Mouse (Mus musculus) lung, postnatal 4 days (tissue): ENCODE results near the gene Mfap3l.
"Not testable (repeated sequence)": the region's sequence is repeated elsewhere in the genome, so short reads cannot be mapped to it uniquely, and the experiment has no call there.

Experiments used
- DNase-seq, 2 experiments: peaks; one replicate each; pipeline ENCODE4 v3.0.0; 2021

Mfap3l gene

DNA sequence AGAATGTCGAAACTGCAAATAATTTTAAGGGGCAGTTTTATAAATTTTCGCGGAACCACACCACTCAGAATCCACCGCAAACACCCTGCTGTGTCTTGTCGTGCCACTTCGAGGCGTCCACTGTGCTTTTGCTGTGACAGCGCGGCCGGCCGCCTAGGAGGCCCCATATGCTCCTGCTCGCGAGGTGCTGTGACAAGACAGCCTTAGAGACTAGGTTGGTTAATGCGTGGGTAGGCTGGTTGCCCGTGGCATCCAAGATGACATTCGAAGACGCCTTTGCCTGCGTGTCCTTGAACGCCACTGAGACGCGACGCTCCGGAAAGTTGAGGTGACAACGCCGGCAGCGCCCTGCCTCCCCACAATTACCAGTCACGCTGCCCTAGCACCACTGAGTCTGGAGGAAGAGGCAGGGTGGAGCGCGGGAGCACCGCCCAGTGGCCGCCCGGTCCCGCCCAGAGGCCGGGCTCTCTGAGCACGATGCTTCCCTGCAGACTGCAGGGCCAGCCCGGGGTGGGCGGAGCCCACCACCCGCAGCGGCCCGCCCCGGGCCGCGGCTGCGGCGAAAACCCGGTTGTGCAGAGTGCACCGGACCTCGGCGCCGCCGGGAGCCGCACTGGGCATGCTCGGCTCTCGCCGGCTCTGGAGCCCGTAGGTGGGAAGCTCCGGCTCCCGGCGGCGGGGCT is at the start of gene Mfap3l:
Gene Mfap3l, plus strand, starts transcription at position 578 of the 683 bp plus-strand sequence.
- DNase-seq = peak; percentile 92 to 95

- DNase-seq = no peak
Observed at GRCm38 (mm10) chr8:60583369-60583768, 49.3 kb upstream of the Mfap3l start.

DNA sequence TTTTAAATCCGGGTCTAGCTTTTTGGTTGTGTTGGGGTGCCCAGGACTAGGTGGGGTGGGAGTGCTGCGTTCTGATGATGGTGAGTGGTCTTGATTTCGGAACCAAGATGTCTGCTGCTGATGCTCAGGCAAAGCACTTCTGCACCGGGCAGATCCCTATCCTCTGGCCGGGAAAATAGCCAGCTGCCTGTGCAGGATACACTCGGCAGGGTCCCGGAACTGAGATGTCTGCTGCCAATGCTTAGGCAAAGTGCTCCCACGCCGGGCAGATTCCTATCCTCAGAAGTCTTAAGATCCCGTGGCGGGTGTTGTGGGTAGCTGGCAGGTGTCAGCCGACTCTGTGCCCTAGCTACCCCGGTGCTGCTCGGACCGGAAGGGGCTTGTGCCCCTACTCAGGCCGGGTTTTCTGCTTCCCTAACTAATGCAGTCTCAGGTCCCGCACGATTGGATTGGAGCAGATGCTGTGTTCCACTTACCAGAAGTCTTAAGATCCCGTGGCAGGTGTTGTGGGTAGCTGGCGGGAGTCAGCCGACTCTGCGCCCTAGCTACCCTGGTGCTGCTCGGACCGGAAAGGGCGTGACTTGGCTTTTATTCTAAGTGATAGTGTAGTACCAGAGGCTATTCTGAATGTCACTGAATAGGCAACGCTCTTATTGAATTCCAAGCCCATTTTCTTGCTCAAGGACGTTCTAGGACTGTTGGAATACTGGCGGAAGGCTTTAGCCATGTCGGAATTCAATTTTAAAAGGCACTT is 41.1 kb upstream of the Mfap3l start:
- not testable (repeated sequence) for DNase-seq

DNA sequence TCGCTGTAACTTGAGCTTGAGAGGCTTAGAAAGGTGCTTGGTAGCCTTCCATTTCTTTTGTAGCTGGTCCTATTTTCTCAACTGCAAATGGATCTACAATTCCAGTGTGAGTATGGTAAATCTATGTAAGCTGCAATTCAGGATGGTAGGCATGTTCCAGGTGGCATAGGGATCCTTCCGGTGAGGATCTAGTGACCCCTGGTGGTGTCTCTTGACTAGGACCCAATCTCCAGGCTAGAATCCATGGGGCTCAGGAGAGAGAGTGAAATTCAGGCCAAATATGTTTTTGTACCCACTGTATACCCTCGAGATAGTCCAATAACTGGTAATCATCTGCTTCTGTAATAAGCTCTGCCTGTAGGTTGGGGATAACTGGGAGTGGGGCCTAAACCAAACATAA is 37.9 kb upstream of the Mfap3l start:
- no peak for DNase-seq

- no peak for DNase-seq
Observed at GRCm38 (mm10) chr8:60611580-60612111, 21.0 kb upstream of the Mfap3l start.

DNA sequence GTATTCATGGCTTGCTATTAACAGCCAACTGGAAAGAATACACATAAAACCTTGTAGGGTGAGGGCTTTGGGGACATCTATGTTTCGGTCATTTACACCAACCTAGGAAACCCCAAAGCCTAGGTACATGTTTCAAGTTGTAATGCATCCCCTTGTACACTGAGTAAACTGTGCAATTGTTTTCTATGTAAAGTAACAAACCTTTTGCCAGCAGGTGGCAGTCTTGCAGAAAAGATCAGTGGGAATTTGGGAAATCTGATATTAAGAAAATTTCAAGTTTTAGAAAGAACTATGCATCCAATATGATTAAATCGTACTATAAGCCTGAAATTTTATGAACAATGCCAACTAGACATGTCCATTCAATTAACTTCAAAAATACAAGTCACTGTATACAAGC is 15.7 kb upstream of the Mfap3l start:
- DNase-seq = peak in 1 of 2 experiments; percentile 25

DNA sequence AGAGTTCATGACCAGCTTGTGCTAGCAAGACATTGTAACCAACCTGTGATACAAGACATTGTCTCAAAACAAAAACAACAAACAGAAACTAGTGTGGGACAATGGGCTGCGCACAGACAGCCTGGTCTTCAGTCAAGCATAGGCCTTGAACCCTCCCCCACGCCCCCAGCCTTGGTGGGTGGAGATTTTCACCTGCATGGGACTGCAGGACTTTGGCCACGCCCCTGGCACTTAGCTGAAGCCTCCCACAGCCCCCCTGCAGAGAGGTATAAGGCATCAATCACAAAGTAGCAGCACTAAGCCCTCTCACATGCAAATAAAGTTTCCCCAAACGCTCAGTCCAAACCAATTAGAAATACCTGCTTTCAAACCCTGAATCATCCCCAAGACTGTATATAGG is 11.1 kb upstream of the Mfap3l start:
- no peak for DNase-seq

GRCm38 (mm10) chr8:60622056-60622455 is 10.6 kb upstream of the Mfap3l start:
- no peak for DNase-seq

GRCm38 (mm10) chr8:60623438-60623837 is 9.2 kb upstream of the Mfap3l start:
- no peak for DNase-seq

DNA sequence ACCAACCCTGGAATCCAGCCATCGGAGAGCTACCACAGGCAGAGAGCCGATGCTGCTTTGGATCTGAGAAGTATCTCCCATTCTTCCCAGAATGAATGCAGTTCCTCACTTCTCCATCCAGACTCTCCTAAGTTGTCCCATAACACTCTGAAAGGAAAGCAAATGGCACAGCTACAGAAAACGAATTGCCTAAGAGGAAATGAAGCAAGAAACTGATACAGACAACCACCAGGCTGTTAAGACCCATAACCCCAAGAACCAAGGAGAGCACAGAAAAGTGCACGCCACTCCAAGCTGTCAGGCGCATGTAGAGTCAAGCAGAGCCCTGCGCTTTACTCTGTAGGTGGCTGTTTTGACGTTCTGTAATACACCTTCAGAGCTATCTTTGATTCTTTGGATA is 7.9 kb upstream of the Mfap3l start:
- DNase-seq = no peak

- DNase-seq = peak in 1 of 2 experiments; percentile 31
Observed at GRCm38 (mm10) chr8:60627937-60628336, 4.7 kb upstream of the Mfap3l start.

GRCm38 (mm10) chr8:60629059-60629458 is 3.6 kb upstream of the Mfap3l start:
- no peak for DNase-seq

DNA sequence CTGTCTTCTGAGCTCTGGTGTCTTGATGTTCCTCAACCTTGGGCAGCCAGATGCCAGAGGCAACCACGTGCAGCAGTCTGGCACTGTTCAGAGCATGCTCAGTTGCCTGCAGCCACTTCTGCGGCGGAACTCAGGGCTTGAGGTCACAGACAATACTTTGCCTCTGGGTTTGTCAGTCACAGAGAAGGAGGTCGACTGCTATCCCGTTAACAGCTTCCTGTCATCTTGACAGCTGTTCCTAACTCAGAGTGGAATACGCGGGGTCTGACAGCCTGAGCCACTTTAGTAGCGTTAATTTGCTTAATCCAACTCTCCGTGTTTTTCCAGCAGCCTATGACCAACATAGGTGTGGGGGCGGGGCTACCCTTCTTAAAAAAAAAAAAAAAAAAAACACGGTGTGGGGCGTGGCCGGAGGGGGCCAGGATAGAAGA is 1.1 kb upstream of the Mfap3l start:
- DNase-seq = peak; percentile 72 to 81

- no peak for DNase-seq
Observed at GRCm38 (mm10) chr8:60632933-60633655, 467 bp downstream of the Mfap3l start.

GRCm38 (mm10) chr8:60634921-60635320 is 2.3 kb downstream of the Mfap3l start:
- DNase-seq = no peak

GRCm38 (mm10) chr8:60635846-60636245 is 3.2 kb downstream of the Mfap3l start:
- no peak for DNase-seq

DNA sequence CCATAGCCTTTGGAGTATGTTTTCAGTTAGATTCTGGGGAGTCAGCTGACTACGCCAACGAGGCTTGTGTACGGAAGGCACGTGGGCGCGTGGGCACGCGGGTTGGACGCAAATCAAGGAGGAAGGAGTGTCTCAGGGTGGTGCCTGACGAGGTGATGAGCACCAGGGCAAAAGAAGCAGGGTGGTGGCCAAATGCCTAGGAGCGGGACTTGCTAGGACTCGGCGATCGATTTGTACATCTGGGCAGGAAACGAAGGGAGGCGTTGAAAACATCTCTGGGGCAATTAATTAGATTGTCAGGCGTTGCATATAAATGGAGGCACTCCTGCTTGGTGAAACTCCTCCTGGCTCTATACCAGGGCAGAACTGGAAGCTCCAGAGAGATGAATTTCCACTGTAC is 7.4 kb downstream of the Mfap3l start:
- DNase-seq = no peak

GRCm38 (mm10) chr8:60643416-60644020 is 10.9 kb downstream of the Mfap3l start:
- DNase-seq = peak; percentile 38 to 40

DNA sequence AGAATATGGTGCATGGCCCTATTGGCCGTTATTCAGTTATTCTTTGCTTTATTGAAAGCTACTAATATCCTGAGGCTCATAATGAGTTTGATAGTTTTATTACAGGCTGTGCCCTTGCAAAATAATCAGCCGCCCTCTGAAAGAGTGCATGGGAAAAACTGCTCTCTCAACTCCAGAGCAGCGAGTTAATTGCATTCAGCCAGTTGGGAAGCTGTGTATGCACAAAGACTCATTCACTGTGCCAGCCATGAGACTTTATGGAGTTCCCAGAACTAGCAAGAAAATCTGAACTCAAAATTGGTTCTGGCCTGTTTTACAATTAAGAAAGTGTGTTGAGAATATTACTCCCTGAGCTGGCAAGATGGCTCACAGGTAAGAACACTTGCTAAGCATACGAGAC is 12.5 kb downstream of the Mfap3l start:
- no peak for DNase-seq

GRCm38 (mm10) chr8:60645911-60646310 is 13.3 kb downstream of the Mfap3l start:
- DNase-seq = no peak

DNA sequence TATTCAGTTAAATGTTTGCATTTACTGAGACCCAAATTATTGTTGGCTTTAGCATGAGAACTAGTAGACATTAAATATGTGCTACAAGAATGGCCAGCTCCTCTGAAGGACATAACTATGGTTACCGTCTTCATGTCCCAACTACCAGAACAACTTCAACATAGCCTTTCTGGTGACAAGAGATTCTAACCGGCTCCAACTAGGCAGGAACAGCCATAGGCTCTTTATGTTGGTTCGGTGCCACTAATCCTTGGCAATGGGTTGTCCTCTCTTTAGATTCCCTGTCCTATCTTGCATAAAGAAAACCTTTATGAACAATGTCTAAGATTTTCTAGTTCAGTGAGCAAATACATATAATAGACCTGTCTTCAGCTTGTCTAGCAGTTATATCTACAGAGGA is 14.7 kb downstream of the Mfap3l start:
- no peak for DNase-seq

- no peak for DNase-seq
Observed at GRCm38 (mm10) chr8:60649081-60649480, 16.5 kb downstream of the Mfap3l start.

DNA sequence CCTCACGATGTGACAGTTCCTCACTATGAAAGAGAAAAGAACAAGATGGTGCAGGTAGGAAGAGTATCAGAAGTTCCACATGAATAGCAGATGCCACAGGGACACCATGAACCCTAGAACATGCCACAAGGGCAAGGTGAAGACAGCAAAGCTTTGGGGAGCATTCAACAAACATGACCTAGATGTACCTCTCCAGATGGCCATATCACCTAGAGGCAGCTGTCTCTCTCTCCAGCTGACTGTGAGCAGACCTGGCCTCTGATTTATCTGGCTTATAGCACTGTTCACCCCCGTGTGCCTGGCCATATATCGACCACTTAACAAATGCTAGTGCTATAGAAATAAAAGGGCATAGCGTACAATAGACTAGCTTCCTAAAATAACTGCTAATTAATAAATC is 17.5 kb downstream of the Mfap3l start:
- no peak for DNase-seq
